Mouse (Mus musculus): ENCODE data around the gene Slc16a10. TPM values are rescaled to one million over a fixed set of nuclear protein-coding genes. Genes with fewer than 3 reads are reported as not detected.

Slc16a10 gene
- 5.1 and 6.8 TPM in 2 replicates for polyA plus RNA-seq (2015; fragmentation: Nextera tagmentation; extraction: Ambion mirVana)

DNA sequence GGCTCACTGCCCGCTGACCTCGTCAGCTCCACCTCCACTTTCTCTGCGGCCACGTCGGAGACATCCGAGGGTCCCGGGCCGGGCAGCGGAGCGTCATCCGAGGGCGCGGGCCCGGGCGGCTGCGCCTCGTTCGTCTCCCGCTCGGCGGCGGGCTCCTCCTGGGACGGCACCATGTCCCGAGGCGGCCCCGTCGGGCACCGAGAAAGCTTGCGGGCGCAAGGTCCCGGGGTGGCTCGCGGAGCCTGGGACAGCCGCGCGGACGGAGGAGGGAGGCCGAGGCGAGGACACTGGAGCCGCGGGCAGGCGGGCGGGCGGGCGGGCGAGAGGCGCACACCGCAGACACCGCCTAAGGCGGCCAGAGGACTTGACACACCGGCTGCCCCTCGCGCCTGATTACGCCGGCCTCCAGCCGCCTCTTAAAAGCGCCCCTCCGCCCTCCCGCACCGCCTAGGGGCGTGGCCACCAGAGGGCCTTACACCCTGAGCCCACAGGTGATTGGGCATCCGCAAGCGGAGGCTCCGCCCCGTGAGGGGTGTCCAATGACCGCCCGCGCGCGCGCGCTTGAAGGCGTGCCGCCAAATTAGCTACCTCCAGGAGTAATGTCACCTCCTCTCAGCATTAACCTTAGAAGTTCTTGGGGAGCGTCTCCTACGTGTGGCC, at the start of gene Slc16a10:
Slc16a10 (minus strand) TSS at position 395 of the 660 bp plus-strand sequence.
- ATAC-seq (ENCODE audit: borderline replicate concordance, extremely low read depth, low FRiP score, low TSS enrichment): peak; percentile 99
- peak within 1 kb of the TSS; percentile 98 for H3K4me2 ChIP-seq
- no peak within 1 kb of the TSS for H3K27ac ChIP-seq
- H3K36me3 ChIP-seq: no peaks in the 10 kb centered on the region
- no peaks in the 10 kb centered on the region for H3K9me3 ChIP-seq
- WGBS: under 1% methylated on average over 66 of the region's 76 CpGs
- peaks cover 6% of the 10 kb centered on the region for H3K4me1 ChIP-seq
- H3K4me3 ChIP-seq: peak within 1 kb of the TSS; percentile 60
- H3K9ac ChIP-seq: peak within 1 kb of the TSS; percentile 56
- peaks cover 29% of the 10 kb centered on the region for H3K27me3 ChIP-seq

DNA sequence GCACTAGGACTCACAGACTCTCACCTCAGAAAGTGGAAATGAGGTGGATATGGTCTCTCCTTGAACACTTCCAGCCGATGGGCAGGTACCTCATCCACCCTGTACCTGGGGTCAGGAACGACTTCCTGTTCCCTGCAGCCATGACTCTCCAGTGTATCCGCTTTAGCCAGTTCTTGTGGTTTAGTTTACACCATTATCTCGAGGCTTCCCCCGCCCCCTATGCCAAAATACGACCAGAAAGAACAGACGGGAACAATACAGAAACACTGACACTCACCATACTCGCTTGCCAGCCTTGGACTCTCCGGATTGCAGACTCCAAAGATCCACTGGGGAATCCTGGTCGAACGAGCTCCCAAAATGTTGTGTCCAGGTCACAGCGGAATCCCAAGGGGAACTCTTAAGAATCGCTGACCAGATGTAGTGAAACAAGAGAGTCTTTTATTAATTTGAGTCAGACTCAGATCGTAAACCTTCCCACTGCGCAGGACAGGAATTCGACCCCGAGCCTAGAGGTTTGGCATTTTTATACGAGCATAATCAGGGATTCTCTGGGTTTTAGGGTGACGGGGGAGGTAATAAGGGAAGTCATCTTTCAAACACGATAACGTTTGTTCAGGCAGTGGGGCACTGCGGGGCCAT, 49.4 kb upstream of the Slc16a10 start:
- Histone ChIP-seq H3K4me1 (peaks cover 8% of the 10 kb centered on the region; the same call in 1 of the 2 replicates), H3K9me3 (no peaks in the 10 kb centered on the region), H3K27me3 (0 out of 2 replicates have a peak, but pooled peaks cover 10% of the 10 kb centered on the region), H3K4me2 (peak overlapping the region; percentile 44), H3K9ac (no peak overlapping the region), H3K36me3 (no peaks in the 10 kb centered on the region), H3K4me3 (peak overlapping the region; percentile 16), H3K27ac (no peak overlapping the region)
- WGBS: 31% methylated on average over 22 of the region's 22 CpGs
- no peak for ATAC-seq (ENCODE audit: borderline replicate concordance, extremely low read depth, low FRiP score, low TSS enrichment)

DNA sequence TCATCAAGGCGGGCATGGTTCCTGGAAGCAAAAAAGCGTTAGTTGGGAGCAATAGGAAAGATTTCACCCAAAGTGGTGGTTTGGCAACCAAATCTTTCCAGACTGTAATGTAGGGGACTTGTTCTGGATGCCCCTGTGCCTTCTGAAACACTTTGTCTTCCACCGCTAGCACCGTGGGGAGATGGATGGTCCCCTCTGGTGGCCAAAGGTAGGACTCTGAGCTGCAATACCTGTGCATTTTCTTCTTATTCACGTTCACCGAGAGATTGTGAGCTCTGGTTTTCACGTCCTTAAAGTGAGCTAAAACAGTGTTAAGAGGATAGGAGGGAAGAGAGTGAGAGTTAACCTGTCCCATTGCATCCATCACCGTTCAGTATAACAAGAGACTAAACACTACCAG, 48.8 kb upstream of the Slc16a10 start:
- no peak for ATAC-seq (ENCODE audit: borderline replicate concordance, extremely low read depth, low FRiP score, low TSS enrichment)
- Histone ChIP-seq H3K4me3 (no peak overlapping the region), H3K36me3 (no peaks in the 10 kb centered on the region), H3K4me2 (peak overlapping the region; percentile 44; the same call in 1 of the 2 replicates), H3K4me1 (peaks cover 8% of the 10 kb centered on the region; the same call in 1 of the 2 replicates), H3K9me3 (no peaks in the 10 kb centered on the region), H3K27ac (no peak overlapping the region), H3K9ac (no peak overlapping the region), H3K27me3 (0 out of 2 replicates have a peak, but pooled peaks cover 10% of the 10 kb centered on the region)
- 78% methylated on average over 8 of the region's 8 CpGs for WGBS

DNA sequence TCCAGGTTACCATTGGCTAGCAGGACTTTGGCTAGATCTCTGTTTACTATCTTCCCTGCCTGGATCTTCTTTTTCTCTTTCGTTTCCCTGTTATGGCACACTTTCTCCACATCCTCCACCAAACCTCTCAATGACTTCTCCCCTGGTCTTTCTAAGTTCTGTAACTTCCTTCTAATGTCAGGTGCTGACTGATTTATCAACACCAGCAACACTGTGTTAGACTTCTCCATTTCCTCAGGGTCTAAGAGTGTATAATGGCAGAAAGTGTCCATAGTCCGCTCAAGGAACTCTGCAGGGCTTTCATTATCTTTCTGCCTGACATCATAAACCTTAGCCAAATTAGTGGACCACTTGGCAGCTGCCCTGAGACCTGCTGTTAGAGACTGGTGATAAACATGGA, 47.6 kb upstream of the Slc16a10 start:
- Histone ChIP-seq H3K4me2 (no peak overlapping the region), H3K4me1 (peaks cover 8% of the 10 kb centered on the region; the same call in 1 of the 2 replicates), H3K27me3 (0 out of 2 replicates have a peak, but pooled peaks cover 10% of the 10 kb centered on the region), H3K9ac (no peak overlapping the region), H3K9me3 (no peaks in the 10 kb centered on the region), H3K4me3 (no peak overlapping the region), H3K36me3 (no peaks in the 10 kb centered on the region), H3K27ac (no peak overlapping the region)
- 90% methylated on average over 2 of the region's 2 CpGs for WGBS
- no peak for ATAC-seq (ENCODE audit: borderline replicate concordance, extremely low read depth, low FRiP score, low TSS enrichment)

DNA sequence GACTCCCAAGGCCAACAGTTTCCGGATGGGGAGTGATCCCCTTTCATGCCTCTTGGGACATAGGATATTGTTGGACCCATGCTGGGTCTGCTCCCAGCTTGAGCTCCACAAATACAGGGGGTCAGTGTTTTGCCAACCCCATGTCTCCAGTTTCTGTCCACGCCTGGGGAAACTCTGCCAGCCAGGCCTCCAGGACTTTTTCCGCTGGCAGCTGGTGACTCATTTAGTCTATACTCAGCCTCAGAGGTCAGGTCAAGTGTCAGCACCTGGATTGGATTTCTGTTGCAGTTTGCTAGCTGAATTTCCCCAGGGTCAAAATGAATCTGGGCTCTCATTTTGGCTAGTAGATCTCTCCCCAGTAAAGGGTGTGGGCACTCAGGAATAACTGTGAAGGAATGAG, 46.8 kb upstream of the Slc16a10 start:
- H3K9ac ChIP-seq: no peak overlapping the region
- no peak overlapping the region for H3K27ac ChIP-seq
- no peaks in the 10 kb centered on the region for H3K36me3 ChIP-seq
- peaks cover 8% of the 10 kb centered on the region; the same call in 1 of the 2 replicates for H3K4me1 ChIP-seq
- no peak for ATAC-seq (ENCODE audit: borderline replicate concordance, extremely low read depth, low FRiP score, low TSS enrichment)
- WGBS: 81% methylated on average over 3 of the region's 3 CpGs
- 0 out of 2 replicates have a peak, but pooled peaks cover 10% of the 10 kb centered on the region for H3K27me3 ChIP-seq
- H3K4me2 ChIP-seq: no peak overlapping the region
- no peak overlapping the region for H3K4me3 ChIP-seq
- no peaks in the 10 kb centered on the region for H3K9me3 ChIP-seq

DNA sequence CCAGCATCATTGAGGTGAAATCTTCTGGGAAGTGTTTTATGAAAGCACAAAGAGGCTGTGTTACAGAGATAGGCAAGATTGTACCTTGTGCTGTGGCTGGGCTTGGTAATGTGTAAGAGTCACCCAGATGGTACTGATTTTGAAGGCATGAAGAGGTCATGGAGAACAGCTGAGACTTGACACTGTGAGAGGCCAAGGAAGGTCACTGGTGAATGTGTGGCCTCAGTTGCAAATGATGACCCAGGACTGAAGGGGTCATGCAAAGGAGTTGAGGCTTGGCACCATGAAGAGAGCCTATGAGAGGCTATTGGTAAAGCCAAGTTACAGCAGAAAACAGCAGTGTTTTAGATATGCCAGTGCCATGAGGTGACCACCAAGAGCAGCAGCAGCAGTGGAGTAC, 43.9 kb upstream of the Slc16a10 start:
- Histone ChIP-seq H3K4me2 (no peak overlapping the region), H3K27me3 (0 out of 2 replicates have a peak, but pooled peaks cover 5% of the 10 kb centered on the region), H3K27ac (no peak overlapping the region), H3K36me3 (no peaks in the 10 kb centered on the region), H3K4me3 (no peak overlapping the region), H3K4me1 (no peaks in the 10 kb centered on the region), H3K9ac (no peak overlapping the region), H3K9me3 (no peaks in the 10 kb centered on the region)
- ATAC-seq (ENCODE audit: borderline replicate concordance, extremely low read depth, low FRiP score, low TSS enrichment): no peak

DNA sequence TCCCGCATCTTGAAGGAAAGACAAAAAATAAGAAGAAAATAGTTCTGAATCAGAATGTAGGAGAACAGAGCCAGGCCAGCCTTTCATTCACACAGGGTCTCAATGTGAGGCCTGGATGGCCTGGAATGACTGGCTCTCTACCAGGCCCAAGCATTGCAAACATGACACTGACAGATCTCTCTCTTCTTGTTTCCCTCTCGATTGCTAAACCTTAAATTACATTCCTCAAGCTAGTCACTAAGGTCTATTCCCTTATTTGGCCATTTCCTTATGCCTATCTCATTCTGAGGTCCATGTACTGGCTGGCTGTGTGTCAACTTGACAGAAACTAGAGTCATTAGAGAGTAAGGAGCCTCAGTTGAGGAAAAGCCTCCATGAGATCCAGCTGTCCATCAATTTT, 38.0 kb upstream of the Slc16a10 start:
- WGBS: 52% methylated on average over 2 of the region's 2 CpGs
- no peaks in the 10 kb centered on the region for H3K36me3 ChIP-seq
- peaks cover 8% of the 10 kb centered on the region for H3K4me1 ChIP-seq
- H3K27me3 ChIP-seq: no peaks in the 10 kb centered on the region
- no peaks in the 10 kb centered on the region for H3K9me3 ChIP-seq
- H3K4me3 ChIP-seq: no peak overlapping the region
- ATAC-seq (ENCODE audit: borderline replicate concordance, extremely low read depth, low FRiP score, low TSS enrichment): no peak
- H3K4me2 ChIP-seq: no peak overlapping the region
- no peak overlapping the region for H3K9ac ChIP-seq
- no peak overlapping the region for H3K27ac ChIP-seq

DNA sequence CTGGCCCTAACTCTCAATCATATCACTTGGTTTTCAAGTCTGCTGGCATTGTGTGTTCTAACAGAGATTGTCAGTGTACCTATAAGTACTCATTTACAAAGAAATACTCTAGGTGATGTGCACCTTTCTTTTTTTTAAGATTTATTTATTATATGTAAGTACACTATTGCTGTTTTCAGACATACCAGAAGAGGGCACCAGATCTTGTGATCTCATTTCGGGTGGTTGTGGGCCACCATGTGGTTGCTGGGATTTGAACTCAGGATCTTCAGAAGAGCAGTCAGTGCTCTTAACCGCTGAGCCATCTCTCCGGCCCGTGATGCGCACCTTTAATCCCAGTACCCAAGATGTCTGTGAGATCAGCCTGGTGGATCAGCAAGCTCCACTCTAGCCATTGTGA, 37.1 kb upstream of the Slc16a10 start:
- H3K4me1 ChIP-seq: peaks cover 8% of the 10 kb centered on the region
- no peak overlapping the region for H3K27ac ChIP-seq
- H3K27me3 ChIP-seq: no peaks in the 10 kb centered on the region
- no peak overlapping the region for H3K4me3 ChIP-seq
- H3K4me2 ChIP-seq: no peak overlapping the region
- H3K9ac ChIP-seq: no peak overlapping the region
- no peaks in the 10 kb centered on the region for H3K9me3 ChIP-seq
- no peaks in the 10 kb centered on the region for H3K36me3 ChIP-seq
- ATAC-seq (ENCODE audit: borderline replicate concordance, extremely low read depth, low FRiP score, low TSS enrichment): no peak
- 95% methylated on average over 5 of the region's 5 CpGs for WGBS

DNA sequence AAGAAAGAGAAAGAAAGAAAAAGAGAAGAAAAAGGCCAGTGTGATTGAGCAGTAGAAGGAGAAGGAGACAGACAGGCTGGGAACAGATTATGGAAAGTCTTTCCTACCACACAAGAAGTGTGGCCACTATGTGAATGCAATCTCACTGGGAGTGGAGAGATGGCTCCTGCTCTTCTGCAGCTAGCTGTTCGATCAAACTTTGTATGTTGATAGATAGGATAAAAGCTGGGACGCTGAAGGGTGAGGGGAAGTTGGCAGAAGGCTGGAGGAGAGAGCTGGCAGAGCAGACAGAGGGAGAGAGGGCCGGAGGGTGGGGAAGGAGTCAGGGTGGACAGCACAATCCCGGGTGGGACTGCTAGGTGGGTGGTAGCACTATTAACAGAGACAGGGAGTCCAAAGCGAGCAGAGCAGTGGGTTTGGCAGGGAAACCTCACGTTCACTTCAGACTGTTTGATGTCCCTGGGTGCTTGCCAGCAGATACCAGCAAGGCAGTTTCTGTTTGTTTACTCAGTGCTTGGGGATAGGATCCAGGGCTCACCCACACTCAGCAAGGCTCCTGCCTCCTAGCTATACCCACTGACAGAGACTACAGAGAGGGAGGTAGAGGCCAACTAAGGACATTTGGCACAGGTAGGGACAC, 35.4 kb upstream of the Slc16a10 start:
- Histone ChIP-seq H3K27me3 (no peaks in the 10 kb centered on the region), H3K27ac (no peak overlapping the region), H3K4me2 (no peak overlapping the region; the same call in 1 of the 2 replicates), H3K9me3 (no peaks in the 10 kb centered on the region), H3K4me3 (no peak overlapping the region), H3K36me3 (no peaks in the 10 kb centered on the region), H3K9ac (no peak overlapping the region), H3K4me1 (peaks cover 8% of the 10 kb centered on the region)
- WGBS: 14% methylated on average over 6 of the region's 6 CpGs
- peak; percentile 64; the same call in 1 of the 2 replicates for ATAC-seq (ENCODE audit: borderline replicate concordance, extremely low read depth, low FRiP score, low TSS enrichment)

DNA sequence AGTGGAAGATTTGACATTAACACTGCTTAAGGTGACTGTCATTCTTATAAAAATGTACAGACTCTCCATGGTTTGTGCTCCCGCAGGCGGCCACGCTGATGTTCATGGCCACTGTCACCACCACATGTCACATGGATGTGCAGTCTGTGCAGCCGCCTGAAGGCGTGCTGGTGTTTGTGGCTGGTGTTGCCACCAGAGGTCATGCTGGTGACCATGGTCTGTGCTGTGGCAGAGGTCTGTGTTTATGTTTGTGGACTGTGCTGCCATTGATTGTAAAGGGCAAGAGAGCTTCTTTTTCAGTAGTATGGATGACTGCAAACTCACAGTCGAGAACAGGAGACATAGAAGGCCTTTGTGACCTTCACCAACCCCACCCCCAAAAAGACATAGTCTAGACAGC, 30.1 kb upstream of the Slc16a10 start:
- no peaks in the 10 kb centered on the region for H3K27me3 ChIP-seq
- H3K9ac ChIP-seq: no peak overlapping the region
- no peaks in the 10 kb centered on the region for H3K36me3 ChIP-seq
- no peak for ATAC-seq (ENCODE audit: borderline replicate concordance, extremely low read depth, low FRiP score, low TSS enrichment)
- no peaks in the 10 kb centered on the region for H3K4me1 ChIP-seq
- H3K9me3 ChIP-seq: no peaks in the 10 kb centered on the region
- H3K27ac ChIP-seq: no peak overlapping the region
- WGBS: 84% methylated on average over 6 of the region's 6 CpGs
- no peak overlapping the region for H3K4me2 ChIP-seq
- H3K4me3 ChIP-seq: no peak overlapping the region

DNA sequence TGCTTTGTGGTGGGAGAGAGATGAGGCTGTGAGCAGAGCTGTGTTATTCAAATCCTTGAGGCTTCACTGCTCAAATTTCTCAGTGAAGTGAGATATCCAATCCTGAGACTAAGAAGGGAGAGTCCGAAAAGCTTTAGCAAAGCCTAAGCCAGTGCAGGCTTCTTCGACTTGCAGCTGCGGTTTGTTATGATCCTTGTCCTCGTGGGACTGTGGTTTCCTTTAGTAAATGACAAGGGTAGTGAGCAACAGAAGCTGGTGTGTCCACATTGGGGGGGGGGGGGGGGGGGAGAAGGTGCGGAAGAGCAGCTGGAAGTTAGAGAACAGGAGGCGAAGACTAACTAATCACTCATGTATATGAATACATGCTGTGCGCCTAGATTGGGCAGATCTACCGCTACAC, 29.2 kb upstream of the Slc16a10 start:
- Histone ChIP-seq H3K9me3 (no peaks in the 10 kb centered on the region), H3K4me3 (no peak overlapping the region), H3K4me2 (no peak overlapping the region), H3K9ac (no peak overlapping the region), H3K27me3 (no peaks in the 10 kb centered on the region), H3K4me1 (no peaks in the 10 kb centered on the region), H3K36me3 (no peaks in the 10 kb centered on the region), H3K27ac (no peak overlapping the region)
- WGBS: 85% methylated on average over 8 of the region's 8 CpGs
- ATAC-seq (ENCODE audit: borderline replicate concordance, extremely low read depth, low FRiP score, low TSS enrichment): no peak

DNA sequence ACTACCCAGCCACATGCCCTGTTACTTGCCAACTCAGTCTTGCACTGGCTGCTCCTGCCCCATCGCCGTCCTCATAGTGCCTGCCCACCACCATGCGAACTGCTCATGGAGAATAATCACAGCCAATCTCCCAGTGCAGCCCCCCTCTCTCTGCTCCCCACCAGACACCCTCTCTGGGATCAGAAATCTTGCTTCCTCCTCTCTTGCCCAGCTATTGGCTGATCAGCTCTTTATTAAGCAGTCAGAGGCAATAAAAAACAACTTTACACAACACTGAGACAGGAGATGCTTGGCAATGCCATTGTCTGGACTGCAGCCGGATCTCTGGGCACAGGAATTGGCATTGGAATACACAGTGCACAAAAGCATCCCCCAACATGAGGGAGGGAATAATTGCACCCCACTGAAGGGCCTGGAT, 28.1 kb upstream of the Slc16a10 start:
- ATAC-seq (ENCODE audit: borderline replicate concordance, extremely low read depth, low FRiP score, low TSS enrichment): no peak
- Histone ChIP-seq H3K4me2 (no peak overlapping the region), H3K9me3 (no peaks in the 10 kb centered on the region), H3K27ac (no peak overlapping the region), H3K27me3 (no peaks in the 10 kb centered on the region), H3K36me3 (no peaks in the 10 kb centered on the region), H3K4me1 (no peaks in the 10 kb centered on the region), H3K4me3 (no peak overlapping the region), H3K9ac (no peak overlapping the region)
- 83% methylated on average over 4 of the region's 4 CpGs for whole genome bisulfite sequencing
